Mouse (Mus musculus): Measurements from ENCODE around the gene Ddhd1. TPM values are rescaled to one million over a fixed set of nuclear protein-coding genes. Genes with fewer than 3 reads are reported as not detected.
"Not testable (repeated sequence)": the region's sequence is repeated elsewhere in the genome, so short reads cannot be mapped to it uniquely, and the experiment has no call there.

The Ddhd1 gene
- total RNA-seq, 2 experiments from 2014 or later: 3.3 TPM

DNA sequence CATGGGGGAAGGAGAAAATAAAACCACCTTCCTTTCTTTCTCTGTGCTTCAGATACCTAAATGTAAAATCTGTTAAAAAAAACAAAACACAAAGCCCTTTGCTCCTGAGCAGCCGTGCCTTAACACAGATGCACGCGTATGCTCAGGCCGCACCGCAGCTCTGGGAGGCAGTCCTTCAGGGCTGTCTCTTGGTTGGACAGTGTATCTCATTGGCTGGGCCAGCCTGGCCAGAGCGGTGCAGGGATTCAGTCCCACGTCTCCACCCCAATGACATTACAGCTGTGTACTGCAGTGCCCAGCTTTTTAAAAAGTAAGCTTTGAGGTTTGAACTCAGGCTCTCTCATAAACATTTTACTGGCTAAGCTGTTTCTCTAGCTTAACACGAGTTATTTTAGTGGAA, 60.1 kb downstream of the Ddhd1 start:
- Histone ChIP-seq H3K27ac (no peak overlapping the region), H3K4me3 (no peak overlapping the region)
- intact Hi-C loops (cut with DNase I): no loop called here
- TF ChIP-seq CTCF (IDR thresholded peaks at IDR 0.05): no peak
- DNase-seq: peak; percentile 37

DNA sequence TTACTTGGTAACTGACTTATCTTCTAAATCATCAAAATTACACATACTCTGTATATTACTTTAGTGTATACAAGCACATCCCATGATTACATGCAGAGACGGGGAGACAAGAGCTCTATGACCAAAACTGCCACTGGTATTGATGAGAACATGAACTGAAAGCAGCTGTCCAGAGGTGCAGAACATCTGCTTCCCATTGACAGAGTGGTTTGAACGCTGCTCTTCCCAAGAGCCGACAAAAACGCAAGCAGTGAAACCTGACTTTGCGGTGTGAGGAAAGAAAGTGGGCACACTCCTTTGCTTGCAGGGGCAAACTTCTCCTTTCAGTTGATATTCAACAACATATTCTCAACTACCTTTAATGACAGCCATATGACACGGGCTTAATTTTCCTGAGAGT, 64.7 kb downstream of the Ddhd1 start:
- Histone ChIP-seq H3K4me3 (no peak overlapping the region), H3K27ac (no peak overlapping the region)
- no peak for TF ChIP-seq CTCF (IDR thresholded peaks at IDR 0.05)
- intact Hi-C loops (cut with DNase I): no loop called here
- no peak for DNase-seq

DNA sequence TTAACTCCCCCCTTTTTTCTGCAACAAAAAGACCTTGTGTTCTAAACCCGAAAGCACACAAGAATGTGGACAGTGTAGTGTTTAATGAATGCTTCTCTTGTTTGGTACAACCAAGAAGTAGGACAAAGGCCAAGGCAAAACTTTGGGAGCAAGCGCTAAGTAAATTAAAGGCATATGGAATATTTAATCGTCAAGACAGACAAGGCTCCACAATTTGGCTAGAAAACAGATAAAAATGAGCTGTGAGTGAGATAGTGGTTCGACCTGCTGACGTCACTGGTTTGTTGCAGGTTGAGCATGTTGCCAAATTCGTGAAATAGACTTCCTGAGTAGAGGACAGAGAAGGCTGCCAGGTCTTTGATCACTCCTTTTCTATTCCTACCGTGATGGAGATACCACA, 69.5 kb downstream of the Ddhd1 start:
- Histone ChIP-seq H3K4me3 (no peak overlapping the region), H3K27ac (no peak overlapping the region)
- intact Hi-C loops (cut with DNase I): no loop called here
- no peak for DNase-seq
- TF ChIP-seq CTCF (IDR thresholded peaks at IDR 0.05): no peak

DNA sequence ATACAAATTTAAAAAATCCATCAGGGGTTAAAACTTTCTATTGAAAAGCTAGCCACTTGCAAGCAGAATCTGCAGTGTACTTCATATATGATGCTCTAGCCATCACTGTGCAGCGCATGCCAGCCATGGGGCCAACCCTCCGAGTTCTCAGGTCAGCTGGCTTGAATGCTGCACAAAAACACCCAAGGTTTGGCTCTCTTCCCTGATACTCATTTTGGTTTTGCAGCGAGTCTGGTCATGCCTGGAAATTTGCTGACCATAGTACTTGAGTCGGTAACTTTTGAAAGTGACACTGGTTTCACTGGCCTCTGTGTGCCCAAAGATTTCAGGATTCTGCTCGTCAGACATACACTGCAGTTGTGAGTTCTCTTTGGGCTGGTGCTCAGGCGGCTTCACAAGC, 70.4 kb downstream of the Ddhd1 start:
- H3K4me3 ChIP-seq: no peak overlapping the region
- H3K27ac ChIP-seq: no peak overlapping the region
- intact Hi-C loops (cut with DNase I): no loop called here
- no peak for DNase-seq
- no peak for TF ChIP-seq CTCF (IDR thresholded peaks at IDR 0.05)

DNA sequence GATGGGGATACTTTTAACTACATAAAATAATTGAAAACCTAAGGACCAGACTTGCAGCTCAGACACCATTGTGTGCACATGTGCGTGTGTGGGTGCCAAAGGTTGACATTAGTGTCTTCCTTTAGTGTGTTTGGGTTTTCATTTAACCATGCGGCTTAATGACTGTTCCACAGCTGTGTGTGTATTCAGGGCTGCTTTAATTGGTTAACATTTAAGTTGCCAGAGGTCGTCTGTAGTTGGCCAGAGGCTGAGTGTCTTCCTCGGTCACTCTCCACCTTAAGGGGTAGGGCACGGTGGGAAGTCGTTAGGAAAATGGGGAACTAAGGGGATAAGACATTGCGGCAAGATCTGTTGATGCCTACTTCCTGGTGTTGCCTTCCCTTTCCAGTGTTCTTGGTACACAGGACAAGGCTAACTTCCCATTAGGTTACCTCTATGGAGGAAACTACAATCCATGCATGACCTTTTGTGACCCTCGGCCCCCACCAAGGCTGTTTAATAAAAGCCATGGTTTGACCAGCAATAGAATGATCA, 74.4 kb downstream of the Ddhd1 start:
- intact Hi-C loops (cut with DNase I): no loop called here
- DNase-seq: no peak
- no peak for TF ChIP-seq CTCF (IDR thresholded peaks at IDR 0.05)
- Histone ChIP-seq H3K27ac (no peak overlapping the region), H3K4me3 (no peak overlapping the region)

DNA sequence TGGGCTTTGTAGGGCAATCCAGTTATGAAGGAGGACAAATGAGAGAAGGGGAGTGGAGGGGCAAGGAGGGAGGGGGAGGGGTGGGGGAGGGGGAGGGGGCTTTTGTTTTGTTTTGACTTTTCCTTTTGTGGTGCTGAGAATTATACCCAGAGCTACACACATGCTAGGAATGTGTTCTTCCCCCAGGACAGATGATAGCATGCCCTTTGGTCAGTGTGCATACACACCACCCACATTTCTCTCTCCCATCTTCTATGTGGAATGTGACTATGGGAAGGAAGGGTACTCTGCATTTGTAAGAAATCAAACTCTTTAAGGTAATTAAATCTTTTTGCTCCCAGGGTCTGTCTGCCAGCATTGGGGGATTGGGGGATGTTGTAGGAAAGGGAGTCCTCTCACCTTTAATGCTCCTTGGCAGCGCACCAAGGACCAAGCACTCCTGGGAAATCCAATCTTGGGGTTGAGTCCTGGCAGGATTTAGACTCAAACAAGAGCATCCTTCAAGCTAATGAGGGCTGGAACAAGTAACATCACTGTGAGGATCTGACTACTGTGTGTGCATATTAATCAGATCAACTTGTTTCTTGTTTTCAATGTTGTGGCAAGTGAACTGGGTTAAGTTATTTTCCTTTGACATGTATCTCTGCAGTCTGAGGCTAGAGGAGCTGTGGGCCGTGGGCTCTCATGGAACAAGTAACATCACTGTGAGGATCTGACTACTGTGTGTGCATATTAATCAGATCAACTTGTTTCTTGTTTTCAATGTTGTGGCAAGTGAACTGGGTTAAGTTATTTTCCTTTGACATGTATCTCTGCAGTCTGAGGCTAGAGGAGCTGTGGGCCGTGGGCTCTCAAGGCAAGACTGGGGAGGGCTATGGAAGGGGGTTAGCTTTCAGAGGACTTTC, 76.8 kb downstream of the Ddhd1 start:
- intact Hi-C loops (cut with DNase I): not testable (repeated sequence)

DNA sequence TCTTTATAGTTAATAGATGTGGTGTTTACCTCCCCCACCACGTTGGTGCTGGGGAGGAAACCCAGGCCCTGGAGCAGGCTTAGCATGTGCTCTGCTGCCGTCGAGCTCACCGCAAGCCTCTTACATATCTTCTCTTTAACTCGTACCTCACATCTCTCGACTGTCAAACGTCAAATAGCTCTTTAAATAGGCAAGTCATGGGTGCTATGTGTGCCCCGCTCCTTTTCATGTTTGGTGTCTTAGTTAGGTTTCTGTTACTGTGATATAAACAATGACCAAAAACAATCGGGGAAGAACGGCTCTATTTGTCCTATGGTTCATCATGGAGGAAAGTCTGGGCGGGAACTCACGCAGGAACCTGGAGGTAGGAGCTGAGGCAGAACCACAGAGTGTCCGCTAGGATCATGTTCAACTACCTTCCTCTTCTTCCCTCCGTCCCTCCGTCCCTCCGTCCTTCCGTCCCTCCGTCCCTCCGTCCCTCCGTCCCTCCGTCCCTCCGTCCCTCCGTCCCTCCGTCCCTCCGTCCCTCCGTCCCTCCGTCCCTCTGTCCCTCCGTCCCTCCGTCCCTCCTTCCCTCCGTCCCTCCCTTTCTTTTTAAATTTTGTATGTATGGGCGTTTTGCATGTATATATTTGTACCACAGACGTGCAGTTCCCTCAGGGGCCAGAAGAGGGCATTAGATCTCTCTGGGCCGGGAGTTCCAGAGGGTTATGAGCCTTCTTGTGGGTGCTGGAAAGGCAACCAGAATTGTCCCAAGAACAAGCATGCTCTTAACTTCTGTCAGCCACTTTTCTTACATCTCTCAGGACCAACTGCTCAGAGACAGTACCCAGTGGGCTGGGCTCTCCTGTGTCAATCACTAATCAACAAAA, 91.6 kb downstream of the Ddhd1 start:
- H3K27ac ChIP-seq: peak overlapping the region; percentile 80
- DNase-seq: peak; percentile 65
- peak overlapping the region; percentile 49 for H3K4me3 ChIP-seq
- intact Hi-C loops (cut with DNase I): loop anchor here (5.0 to 10.0 kb wide), 3 partner anchors 36 to 206 kb away; no protein-coding TSS in a partner anchor
- peak; percentile 81 for TF ChIP-seq CTCF (IDR thresholded peaks at IDR 0.05)

More for the DNA sequence above, 76.8 kb downstream of the Ddhd1 start:
- not testable (repeated sequence) for DNase-seq, H3K4me3 ChIP-seq, H3K27ac ChIP-seq

DNA sequence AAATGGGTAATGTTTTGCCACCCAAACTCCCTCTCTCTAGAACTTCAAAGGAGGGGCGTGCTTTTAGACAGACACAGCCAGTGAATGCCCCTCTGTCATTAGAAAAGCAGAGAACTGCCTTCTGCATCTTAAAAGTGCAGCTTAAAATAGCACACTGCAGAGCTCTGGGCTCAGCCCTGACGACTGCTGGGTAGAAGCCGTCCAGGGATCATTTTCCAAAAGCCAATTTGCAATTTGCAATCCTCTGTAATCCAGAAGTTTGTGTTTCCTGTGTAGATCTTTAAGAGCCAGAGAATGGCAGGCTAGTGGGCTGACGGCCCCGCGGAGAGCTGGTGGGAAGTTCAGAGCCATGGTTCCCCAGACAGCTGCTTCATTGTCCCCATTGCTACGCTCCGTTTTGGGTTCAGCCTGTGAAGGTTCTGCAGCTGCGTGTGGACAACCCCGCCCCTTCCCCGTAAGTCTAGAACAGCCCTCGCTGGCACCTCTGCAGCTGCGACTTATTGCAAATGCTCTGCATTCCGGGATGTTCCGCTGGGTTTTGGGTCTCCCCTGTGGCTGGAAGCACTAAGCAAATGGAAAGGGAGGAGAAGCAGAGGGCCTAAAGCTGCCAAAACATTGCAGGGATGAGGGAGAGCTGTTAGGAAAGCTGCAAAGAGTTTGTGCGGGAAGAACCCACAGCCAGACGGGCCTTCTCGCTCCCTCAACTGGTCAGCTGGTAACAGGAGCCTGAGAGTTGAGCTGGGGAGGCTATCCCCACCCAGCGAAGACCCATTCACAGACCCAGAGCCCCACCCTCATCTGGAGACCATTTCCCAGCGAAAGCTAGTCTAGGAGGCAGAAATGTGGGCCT, 92.5 kb downstream of the Ddhd1 start:
- intact Hi-C loops (cut with DNase I): loop anchor here (5.0 to 10.0 kb wide), 3 partner anchors 37 to 207 kb away; no protein-coding TSS in a partner anchor
- DNase-seq: peak; percentile 78
- peak overlapping the region; percentile 80 for H3K27ac ChIP-seq
- H3K4me3 ChIP-seq: peak overlapping the region; percentile 59
- no peak for TF ChIP-seq CTCF (IDR thresholded peaks at IDR 0.05)

DNA sequence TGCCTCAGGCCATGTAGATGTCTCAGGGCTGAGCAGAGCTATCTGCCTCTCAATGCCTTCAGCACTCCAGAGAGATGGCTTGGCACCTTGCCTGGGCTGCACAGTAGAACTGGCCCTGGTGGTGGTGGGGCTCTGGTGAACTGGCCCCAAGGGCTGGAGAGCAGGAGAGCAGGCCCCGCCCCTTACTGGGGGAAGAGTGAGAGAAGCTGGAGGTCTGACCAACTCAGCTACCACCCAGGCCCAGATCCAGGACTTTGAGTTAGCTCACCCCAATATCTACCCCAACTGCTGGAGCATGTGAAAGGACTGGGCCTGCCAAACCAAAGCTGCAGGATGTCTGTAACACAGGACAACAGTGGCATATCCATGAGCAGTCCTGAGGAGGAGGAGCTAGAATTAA, 94.4 kb downstream of the Ddhd1 start:
- peak; percentile 72 for DNase-seq
- peak overlapping the region; percentile 17 for H3K27ac ChIP-seq
- intact Hi-C loops (cut with DNase I): loop anchor here (10.0 kb wide), 1 partner anchor 131 kb away; no protein-coding TSS in a partner anchor
- TF ChIP-seq CTCF (IDR thresholded peaks at IDR 0.05): no peak
- H3K4me3 ChIP-seq: no peak overlapping the region

DNA sequence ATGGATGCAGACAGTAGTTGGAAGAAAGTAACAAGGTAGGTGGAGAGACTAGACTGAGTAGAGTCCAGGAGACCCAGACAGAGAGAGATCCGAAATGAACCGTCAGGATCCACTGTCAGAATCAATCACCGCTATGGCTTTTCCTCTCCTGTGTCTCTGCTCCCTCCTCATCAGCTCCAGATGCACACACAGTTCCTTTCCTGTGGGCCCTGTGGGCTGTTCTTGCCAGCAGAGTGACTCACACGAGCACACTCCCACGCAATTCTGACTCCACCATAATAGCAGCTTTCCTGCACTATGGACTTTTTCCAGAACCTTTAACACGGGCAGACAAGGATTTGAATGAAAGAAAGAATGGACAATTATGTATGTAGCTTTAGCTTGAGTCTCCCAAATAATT, 96.3 kb downstream of the Ddhd1 start:
- TF ChIP-seq CTCF (IDR thresholded peaks at IDR 0.05): no peak
- peak; percentile 50 for DNase-seq
- peak overlapping the region; percentile 55 for H3K27ac ChIP-seq
- intact Hi-C loops (cut with DNase I): loop anchor here (10.0 kb wide), 1 partner anchor 133 kb away; no protein-coding TSS in a partner anchor
- no peak overlapping the region for H3K4me3 ChIP-seq

DNA sequence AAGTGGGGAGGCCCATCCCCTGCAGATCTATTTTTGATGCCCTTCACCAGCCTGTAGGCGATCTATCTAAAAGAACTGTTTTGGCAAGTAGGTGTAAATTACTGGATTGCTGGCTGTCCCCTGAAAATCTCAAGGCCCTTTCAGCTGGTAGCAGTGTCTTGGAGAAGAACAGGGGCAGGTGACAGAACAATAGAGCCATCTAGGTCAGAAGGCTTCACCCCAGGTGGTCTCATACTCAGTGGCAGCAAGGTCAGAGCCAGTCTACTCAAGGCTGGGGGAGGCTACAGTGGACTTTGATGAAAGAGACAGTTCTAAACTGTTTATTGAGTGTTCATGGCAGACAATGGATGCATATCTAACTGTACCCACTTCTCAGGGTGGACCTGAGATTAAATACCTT, 98.9 kb downstream of the Ddhd1 start:
- intact Hi-C loops (cut with DNase I): no loop called here
- TF ChIP-seq CTCF (IDR thresholded peaks at IDR 0.05): no peak
- H3K4me3 ChIP-seq: no peak overlapping the region
- DNase-seq: no peak
- no peak overlapping the region for H3K27ac ChIP-seq

DNA sequence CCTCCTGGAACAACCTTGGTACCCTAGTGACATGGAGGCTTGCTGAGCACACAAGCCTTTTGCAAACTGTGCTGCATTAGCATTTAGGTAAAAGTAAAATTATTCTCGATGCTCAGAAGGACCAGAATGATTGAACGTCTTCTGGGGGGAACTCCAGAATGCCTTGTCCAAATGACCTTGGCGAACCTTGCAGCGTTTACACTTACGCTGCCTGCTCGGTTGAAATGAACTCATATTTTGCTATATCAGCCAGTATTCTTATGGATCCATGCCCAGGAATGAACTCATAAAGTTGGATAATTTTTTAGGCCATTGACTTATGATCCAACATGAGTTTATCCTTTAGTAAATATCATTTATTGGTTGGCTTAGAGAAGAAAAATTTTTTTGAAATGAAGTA, 103.6 kb downstream of the Ddhd1 start:
- no peak for TF ChIP-seq CTCF (IDR thresholded peaks at IDR 0.05)
- no peak for DNase-seq
- H3K27ac ChIP-seq: peak overlapping the region; percentile 61
- intact Hi-C loops (cut with DNase I): no loop called here
- H3K4me3 ChIP-seq: no peak overlapping the region

Measured in gastrocnemius, adult 2 months (tissue).